Mouse (Mus musculus) heart, embryonic 13.5 days (tissue): ENCODE results near the gene Dhx8. TPM values are rescaled to one million over a fixed set of nuclear protein-coding genes. Genes with fewer than 3 reads are reported as not detected.

Experiments used
- ATAC-seq: fragments of 200-750 bp; cut with Nextera tagmentation; 2 replicates; pipeline ENCODE4 v1.8.0; 2017; ENCODE audit warnings: moderate TSS enrichment; ENCODE audit not compliant: insufficient number of reproducible peaks, low FRiP score, low TSS enrichment; ENCODE audit errors: extremely low read depth
- H3K27ac ChIP-seq: fragments of 300-500 bp; sonication (generic); replicated peaks from 2 replicates; pipeline ENCODE4 v1.5.1; 2015; ENCODE audit warnings: moderate library complexity, mild to moderate bottlenecking, inconsistent platforms
- H3K27me3 ChIP-seq: fragments of 300-500 bp; sonication (generic); replicated peaks from 2 replicates; pipeline ENCODE4 v1.6.1; 2015; ENCODE audit warnings: mild to moderate bottlenecking, inconsistent platforms
- H3K36me3 ChIP-seq: fragments of 300-500 bp; sonication (generic); 2 replicates; pipeline ENCODE4 v1.6.1; 2015; ENCODE audit warnings: mild to moderate bottlenecking, inconsistent platforms
- H3K4me1 ChIP-seq: fragments of 300-500 bp; sonication (generic); 2 replicates; pipeline ENCODE4 v1.6.1; 2015; ENCODE audit warnings: inconsistent platforms
- H3K4me2 ChIP-seq: fragments of 300-500 bp; sonication (generic); 2 replicates; pipeline ENCODE4 v1.6.1; 2015; ENCODE audit warnings: inconsistent platforms, mild to moderate bottlenecking, moderate library complexity
- H3K4me3 ChIP-seq: fragments of 300-500 bp; sonication (generic); 2 replicates; pipeline ENCODE4 v1.5.1; 2015; ENCODE audit warnings: moderate library complexity, mild to moderate bottlenecking, inconsistent platforms
- H3K9ac ChIP-seq: fragments of 300-500 bp; sonication (generic); 2 replicates; pipeline ENCODE4 v1.6.1; 2015; ENCODE audit warnings: inconsistent platforms, mild to moderate bottlenecking, moderate library complexity
- H3K9me3 ChIP-seq: fragments of 300-500 bp; sonication (generic); 2 replicates; pipeline ENCODE4 v1.6.1; 2016; ENCODE audit warnings: inconsistent platforms
- WGBS: fragments of 180-500 bp; shearing (Covaris S2); methylation state at CpG from one replicate; pipeline ENCODE4 v1.1.7; 2015; ENCODE audit warnings: mixed read lengths; 5-methylcytosine and 5-hydroxymethylcytosine counted together
- polyA plus RNA-seq: library from polyadenylated mRNA; unstranded; fragments of >200 nt; fragmentation: Nextera tagmentation; extraction: Ambion mirVana; gene quantifications from 2 replicates; pipeline ENCODE4 v1.2.1, GENCODE M21; 2015

The Dhx8 gene
- polyA plus RNA-seq, 1 experiment from 2014 or later: 18.8 TPM

DNA sequence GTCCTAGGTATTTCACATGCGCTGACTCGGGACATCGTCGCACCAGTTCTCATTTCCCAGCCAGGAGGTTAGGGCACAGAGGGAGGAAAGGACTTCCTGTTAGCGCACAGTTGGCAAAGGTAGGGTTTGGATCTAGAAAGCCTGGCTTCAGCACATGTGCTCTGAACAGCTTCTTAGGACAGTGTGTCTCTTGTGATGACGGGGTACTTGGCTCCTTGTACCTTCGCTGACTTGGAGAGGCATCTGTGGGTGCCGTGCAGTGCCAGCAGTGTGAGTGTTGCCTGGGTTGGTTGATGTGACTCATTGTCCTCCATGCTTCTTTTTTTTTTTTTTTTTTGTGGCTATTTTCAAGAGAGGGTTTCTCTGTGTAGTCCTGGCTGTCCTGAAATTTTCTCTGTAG lies 23.9 kb downstream of the Dhx8 start:
- peaks cover 5% of the 10 kb centered on the region; the same call in 1 of the 2 replicates for H3K4me1 ChIP-seq
- H3K4me2 ChIP-seq: no peak overlapping the region
- H3K36me3 ChIP-seq: peaks cover 97% of the 10 kb centered on the region
- H3K4me3 ChIP-seq: no peak overlapping the region
- no peaks in the 10 kb centered on the region for H3K27me3 ChIP-seq
- WGBS: 89% methylated on average over 8 of the region's 8 CpGs
- no peak overlapping the region for H3K9ac ChIP-seq
- no peak overlapping the region for H3K27ac ChIP-seq
- H3K9me3 ChIP-seq: no peaks in the 10 kb centered on the region
- no peak for ATAC-seq

DNA sequence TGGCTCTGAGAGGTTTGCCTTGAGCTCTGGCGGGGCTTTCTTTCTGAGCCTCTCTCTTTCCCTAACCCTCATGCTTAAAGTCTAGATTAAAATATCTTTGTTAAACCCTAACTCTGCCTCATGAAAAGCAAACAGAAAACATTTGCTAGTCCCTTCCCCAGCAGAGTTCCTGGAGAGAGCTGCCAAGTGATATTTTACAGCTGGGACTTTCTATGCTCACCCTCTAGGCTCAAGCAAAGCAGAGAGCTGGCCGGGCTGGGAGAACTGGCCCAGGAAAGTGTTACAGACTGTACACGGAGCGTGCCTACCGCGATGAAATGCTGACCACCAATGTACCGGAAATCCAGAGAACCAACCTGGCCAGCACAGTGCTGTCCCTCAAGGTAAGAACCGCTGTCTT lies 24.6 kb downstream of the Dhx8 start:
- ATAC-seq: no peak
- Histone ChIP-seq H3K4me1 (peaks cover 5% of the 10 kb centered on the region; the same call in 1 of the 2 replicates), H3K4me3 (no peak overlapping the region), H3K9ac (no peak overlapping the region), H3K9me3 (no peaks in the 10 kb centered on the region), H3K27me3 (no peaks in the 10 kb centered on the region), H3K27ac (no peak overlapping the region), H3K36me3 (peaks cover 97% of the 10 kb centered on the region), H3K4me2 (no peak overlapping the region)
- 79% methylated on average over 8 of the region's 8 CpGs for WGBS

DNA sequence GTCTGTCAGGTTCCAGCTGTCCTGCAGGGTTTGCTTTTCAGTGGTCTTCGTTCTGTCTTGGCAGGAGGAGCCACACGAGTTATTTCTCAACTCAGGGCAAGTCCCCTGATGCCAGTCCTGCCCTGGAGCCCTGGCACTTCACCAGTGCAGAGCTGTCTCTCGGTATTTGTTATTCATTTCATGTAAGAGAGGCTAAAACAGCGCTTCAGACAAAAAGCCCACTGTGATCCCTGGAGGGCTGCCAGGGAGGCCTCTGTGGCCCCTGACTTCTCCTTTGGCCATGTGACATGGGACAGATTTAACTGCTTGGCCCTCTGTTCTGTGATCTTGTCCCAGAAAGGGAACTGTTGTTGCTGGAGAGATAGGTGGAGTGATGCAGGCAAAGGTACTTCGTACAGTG lies 25.7 kb downstream of the Dhx8 start:
- peaks cover 5% of the 10 kb centered on the region; the same call in 1 of the 2 replicates for H3K4me1 ChIP-seq
- peaks cover 95% of the 10 kb centered on the region for H3K36me3 ChIP-seq
- H3K4me3 ChIP-seq: no peak overlapping the region
- H3K27me3 ChIP-seq: no peaks in the 10 kb centered on the region
- no peaks in the 10 kb centered on the region for H3K9me3 ChIP-seq
- ATAC-seq: no peak
- H3K9ac ChIP-seq: peak overlapping the region; percentile 33; the same call in 1 of the 2 replicates
- H3K27ac ChIP-seq: no peak overlapping the region
- WGBS: 70% methylated on average over 5 of the region's 5 CpGs
- no peak overlapping the region for H3K4me2 ChIP-seq

DNA sequence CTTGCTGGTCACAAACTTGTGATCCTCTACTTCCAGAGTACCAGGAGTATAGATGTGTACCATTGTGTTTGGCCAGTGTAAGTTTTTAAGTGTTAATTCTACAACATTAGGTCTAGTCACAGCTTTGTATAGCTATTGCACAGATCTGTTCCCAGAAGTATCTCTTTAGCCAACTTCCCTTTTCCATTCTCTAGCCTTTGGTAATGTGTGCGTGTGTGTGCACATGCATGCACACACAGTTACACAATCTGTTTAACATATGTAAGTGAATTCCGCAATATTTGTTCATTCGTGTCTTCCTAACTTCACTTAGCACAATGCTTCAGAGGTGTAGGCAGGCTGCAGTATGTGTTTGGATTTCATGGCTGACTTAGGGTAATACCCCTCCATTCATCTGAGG lies 26.8 kb downstream of the Dhx8 start:
- no peak for ATAC-seq
- Histone ChIP-seq H3K9me3 (no peaks in the 10 kb centered on the region), H3K4me2 (no peak overlapping the region), H3K27ac (no peak overlapping the region), H3K4me3 (no peak overlapping the region), H3K9ac (no peak overlapping the region), H3K27me3 (no peaks in the 10 kb centered on the region), H3K4me1 (peaks cover 5% of the 10 kb centered on the region; the same call in 1 of the 2 replicates), H3K36me3 (peaks cover 94% of the 10 kb centered on the region)
- 89% methylated on average over 3 of the region's 3 CpGs for WGBS

DNA sequence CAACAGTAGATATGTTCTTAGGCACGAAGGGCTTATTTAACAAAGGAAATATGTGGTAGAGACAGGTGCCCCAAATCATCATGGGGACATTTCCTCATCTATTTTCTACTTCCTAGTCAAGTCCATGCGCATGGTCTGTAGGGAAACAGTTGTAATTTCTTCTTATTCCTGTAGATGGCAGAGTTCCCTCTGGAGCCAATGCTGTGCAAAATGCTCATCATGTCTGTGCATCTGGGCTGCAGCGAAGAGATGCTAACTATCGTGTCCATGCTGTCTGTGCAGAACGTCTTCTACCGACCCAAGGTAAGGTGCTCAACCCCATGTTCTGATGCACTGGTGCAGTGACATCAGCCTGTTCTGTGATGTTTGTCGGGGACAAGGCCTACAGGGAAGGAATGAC lies 31.0 kb downstream of the Dhx8 start:
- H3K4me2 ChIP-seq: no peak overlapping the region
- H3K9me3 ChIP-seq: no peaks in the 10 kb centered on the region
- H3K9ac ChIP-seq: no peak overlapping the region
- WGBS: 56% methylated on average over 7 of the region's 7 CpGs
- no peaks in the 10 kb centered on the region for H3K27me3 ChIP-seq
- H3K4me1 ChIP-seq: no peaks in the 10 kb centered on the region
- no peak overlapping the region for H3K4me3 ChIP-seq
- no peak overlapping the region for H3K27ac ChIP-seq
- ATAC-seq: no peak
- H3K36me3 ChIP-seq: peaks cover 95% of the 10 kb centered on the region

DNA sequence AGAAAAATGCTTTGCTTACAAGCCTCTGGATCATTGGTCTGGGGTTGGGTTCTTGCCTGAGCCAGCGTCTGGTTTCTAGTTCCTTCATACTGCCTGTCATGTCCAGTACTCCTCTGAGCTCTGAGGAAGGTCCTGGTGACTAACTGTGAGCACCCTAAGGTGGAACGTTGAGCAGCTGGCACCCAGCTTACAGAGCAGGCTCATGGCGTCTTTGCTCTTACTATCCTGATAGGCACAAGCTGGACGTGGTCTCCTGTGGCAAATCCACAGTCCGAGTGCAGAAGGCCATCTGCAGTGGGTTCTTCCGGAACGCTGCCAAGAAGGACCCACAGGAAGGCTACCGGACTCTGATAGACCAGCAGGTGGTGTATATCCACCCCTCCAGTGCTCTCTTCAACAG lies 31.8 kb downstream of the Dhx8 start:
- WGBS: 91% methylated on average over 8 of the region's 8 CpGs
- Histone ChIP-seq H3K9ac (no peak overlapping the region), H3K4me2 (no peak overlapping the region), H3K36me3 (peaks cover 95% of the 10 kb centered on the region), H3K27me3 (no peaks in the 10 kb centered on the region), H3K4me3 (no peak overlapping the region), H3K27ac (no peak overlapping the region), H3K4me1 (no peaks in the 10 kb centered on the region), H3K9me3 (no peaks in the 10 kb centered on the region)
- no peak for ATAC-seq

DNA sequence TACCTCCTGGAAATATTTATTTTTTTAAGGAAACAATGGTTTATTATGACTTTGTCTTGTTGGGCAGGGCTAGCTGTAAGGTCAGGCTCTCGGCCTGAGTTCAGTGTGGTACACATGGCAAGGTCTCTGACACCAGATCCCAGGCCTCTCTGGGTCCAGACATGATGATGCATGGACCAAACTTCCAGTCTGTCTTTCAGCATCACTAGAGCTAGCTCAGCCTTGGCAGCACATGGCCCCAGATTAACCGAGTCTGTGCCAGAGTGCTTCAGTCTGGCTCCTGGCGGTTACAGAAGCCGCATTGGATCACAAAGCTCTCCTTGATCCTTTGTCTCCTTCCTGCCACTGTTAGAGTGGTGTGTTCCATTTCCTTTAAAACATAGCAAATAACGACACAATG lies 34.6 kb downstream of the Dhx8 start:
- Histone ChIP-seq H3K4me1 (peaks cover 7% of the 10 kb centered on the region), H3K4me2 (no peak overlapping the region), H3K9ac (no peak overlapping the region), H3K27ac (no peak overlapping the region), H3K27me3 (peaks cover 9% of the 10 kb centered on the region), H3K36me3 (peaks cover 69% of the 10 kb centered on the region), H3K9me3 (no peaks in the 10 kb centered on the region), H3K4me3 (no peak overlapping the region)
- WGBS: 73% methylated on average over 5 of the region's 5 CpGs
- ATAC-seq: no peak

DNA sequence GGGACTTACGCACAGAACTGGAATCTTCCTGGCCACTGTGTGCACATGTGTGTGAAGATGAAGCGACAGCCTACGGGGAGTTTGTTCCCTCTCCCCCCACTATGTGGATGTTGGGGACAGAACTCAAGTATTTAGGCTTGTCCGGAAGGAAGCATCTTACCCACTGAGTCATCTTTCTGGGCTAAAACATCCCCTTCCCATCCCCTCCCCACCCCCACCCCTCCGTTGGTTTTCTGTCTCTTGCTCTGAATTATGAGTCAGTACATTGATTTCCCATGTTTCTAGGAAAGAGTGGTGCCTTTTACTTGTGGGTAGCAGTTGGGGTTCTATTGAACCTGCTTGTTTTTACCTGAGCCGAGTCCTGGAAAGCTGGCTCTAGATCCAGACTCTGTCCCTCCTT lies 36.0 kb downstream of the Dhx8 start:
- H3K36me3 ChIP-seq: peaks cover 58% of the 10 kb centered on the region
- no peak overlapping the region for H3K4me2 ChIP-seq
- WGBS: 84% methylated on average over 6 of the region's 6 CpGs
- peaks cover 16% of the 10 kb centered on the region for H3K4me1 ChIP-seq
- H3K9ac ChIP-seq: no peak overlapping the region
- H3K27me3 ChIP-seq: peaks cover 17% of the 10 kb centered on the region
- no peak for ATAC-seq
- H3K4me3 ChIP-seq: no peak overlapping the region
- no peaks in the 10 kb centered on the region for H3K9me3 ChIP-seq
- H3K27ac ChIP-seq: no peak overlapping the region

DNA sequence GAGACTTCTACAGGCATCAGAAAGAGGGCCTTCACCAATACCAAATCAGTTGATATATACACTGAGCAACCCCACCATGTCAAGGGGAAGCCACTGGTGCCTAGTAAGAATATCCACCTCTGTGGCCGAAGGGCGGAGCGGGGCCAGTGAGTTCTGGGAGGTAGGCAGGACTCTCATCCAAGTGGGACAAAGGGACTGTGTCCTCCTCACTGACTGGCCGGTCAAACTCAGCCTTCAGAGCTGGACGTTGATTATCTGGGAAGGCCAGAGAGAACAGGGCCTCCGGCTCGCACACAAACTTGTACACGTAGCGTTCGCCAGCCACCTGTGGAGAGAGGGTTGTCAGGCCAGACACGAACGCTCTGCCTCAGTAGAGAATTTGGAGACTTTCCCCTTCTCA lies 37.5 kb downstream of the Dhx8 start:
- ATAC-seq: no peak
- H3K27ac ChIP-seq: no peak overlapping the region
- H3K9ac ChIP-seq: no peak overlapping the region
- peaks cover 30% of the 10 kb centered on the region for H3K27me3 ChIP-seq
- no peak overlapping the region for H3K4me2 ChIP-seq
- peaks cover 16% of the 10 kb centered on the region for H3K4me1 ChIP-seq
- H3K9me3 ChIP-seq: no peaks in the 10 kb centered on the region
- H3K4me3 ChIP-seq: no peak overlapping the region
- WGBS: 91% methylated on average over 12 of the region's 12 CpGs
- peaks cover 44% of the 10 kb centered on the region for H3K36me3 ChIP-seq

DNA sequence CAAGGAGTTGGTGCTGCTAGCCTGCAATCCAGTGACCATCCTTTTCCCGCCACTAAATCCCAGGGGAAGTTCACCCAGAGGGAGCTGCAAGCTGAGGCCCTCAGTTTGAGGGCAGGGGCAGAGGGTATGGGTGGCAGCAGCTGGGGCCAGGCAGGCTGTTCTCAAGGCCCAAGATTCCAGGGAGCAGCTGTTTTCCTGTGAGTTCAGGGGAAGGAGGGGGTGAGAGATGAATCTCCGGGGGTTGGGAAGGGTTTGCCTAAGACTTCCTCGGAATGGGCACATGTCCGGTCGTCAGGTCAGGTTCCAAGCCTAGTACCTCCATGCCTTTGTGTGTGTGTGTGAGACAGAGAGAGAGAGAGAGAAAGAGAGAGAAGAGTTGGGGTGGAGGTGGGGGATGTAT lies 39.3 kb downstream of the Dhx8 start:
- peaks cover 38% of the 10 kb centered on the region for H3K27me3 ChIP-seq
- 8% methylated on average over 5 of the region's 5 CpGs for WGBS

DNA sequence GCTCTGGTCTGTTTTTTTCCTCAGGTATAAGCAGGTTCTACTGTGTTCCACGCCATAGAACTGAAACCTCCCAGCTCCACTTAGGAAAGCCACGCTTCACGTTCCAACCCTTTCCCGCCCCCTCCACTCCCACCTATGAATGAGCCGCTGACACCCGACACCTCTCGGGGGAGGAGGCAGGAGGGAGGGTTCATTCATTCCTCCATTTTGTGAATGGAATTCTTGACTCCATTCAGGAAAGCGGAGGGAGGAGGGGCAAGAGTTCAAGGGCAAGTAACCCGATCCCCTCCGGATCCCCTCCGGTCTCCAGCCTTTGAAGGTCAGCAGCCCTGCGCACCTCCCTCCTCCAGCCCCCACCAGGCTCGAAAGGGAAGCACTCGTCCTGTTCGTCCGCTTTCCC lies 39.7 kb downstream of the Dhx8 start:
- H3K4me2 ChIP-seq: peak overlapping the region; percentile 72
- H3K27me3 ChIP-seq: peaks cover 39% of the 10 kb centered on the region
- H3K27ac ChIP-seq: peak overlapping the region; percentile 39
- H3K9me3 ChIP-seq: no peaks in the 10 kb centered on the region
- peaks cover 22% of the 10 kb centered on the region for H3K36me3 ChIP-seq
- peak overlapping the region; percentile 46 for H3K4me3 ChIP-seq
- H3K9ac ChIP-seq: peak overlapping the region; percentile 69
- ATAC-seq: peak; percentile 43; the same call in 1 of the 2 replicates
- peaks cover 16% of the 10 kb centered on the region for H3K4me1 ChIP-seq
- 1% methylated on average over 16 of the region's 16 CpGs for WGBS

More for the DNA sequence above, 39.3 kb downstream of the Dhx8 start:
- H3K36me3 ChIP-seq: peaks cover 26% of the 10 kb centered on the region
- peak overlapping the region; percentile 39 for H3K27ac ChIP-seq
- peak overlapping the region; percentile 72 for H3K4me2 ChIP-seq
- no peaks in the 10 kb centered on the region for H3K9me3 ChIP-seq
- peaks cover 16% of the 10 kb centered on the region for H3K4me1 ChIP-seq
- H3K4me3 ChIP-seq: peak overlapping the region; percentile 46
- no peak for ATAC-seq
- peak overlapping the region; percentile 61 for H3K9ac ChIP-seq

DNA sequence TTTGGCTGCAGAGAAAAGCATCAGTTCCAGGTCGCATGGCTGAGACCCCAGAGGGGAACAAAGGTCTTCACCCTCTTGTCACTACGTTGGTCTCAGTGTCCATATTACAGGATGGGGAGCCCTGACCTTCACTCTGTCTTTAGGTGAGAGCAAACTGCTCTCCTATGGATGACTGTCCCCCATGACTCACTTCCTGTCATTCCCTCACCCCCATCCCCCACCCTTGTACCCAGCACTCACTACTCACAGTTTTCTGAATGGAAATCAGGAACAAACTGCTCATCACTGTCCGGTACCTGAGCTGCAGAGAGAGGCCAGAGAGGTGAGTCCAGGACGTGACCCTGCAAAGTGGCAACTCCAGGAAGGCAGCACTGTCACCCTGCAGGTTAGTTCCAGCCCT lies 44.1 kb downstream of the Dhx8 start:
- H3K4me2 ChIP-seq: no peak overlapping the region
- no peak overlapping the region for H3K27ac ChIP-seq
- H3K9me3 ChIP-seq: no peaks in the 10 kb centered on the region
- no peak overlapping the region for H3K4me3 ChIP-seq
- peaks cover 64% of the 10 kb centered on the region for H3K27me3 ChIP-seq
- peaks cover 27% of the 10 kb centered on the region for H3K4me1 ChIP-seq
- no peak for ATAC-seq
- H3K9ac ChIP-seq: no peak overlapping the region
- 58% methylated on average over 4 of the region's 4 CpGs for WGBS
- no peaks in the 10 kb centered on the region for H3K36me3 ChIP-seq
